Mouse (Mus musculus): ENCODE results near the gene Map7d1.

Gene Map7d1

GRCm38 (mm10) chr4:126256131-126256791 is at the start of gene Map7d1:
Gene Map7d1, minus strand, starts transcription at chr4:126256343.
- DNase-seq, result peak; percentile 92

- DNase-seq, result no peak
These were observed 49.3 kb upstream of the Map7d1 start for GRCm38 (mm10) chr4:126305428-126305827.

- DNase-seq, result no peak
These were observed 47.7 kb upstream of the Map7d1 start for GRCm38 (mm10) chr4:126303877-126304276.

DNA sequence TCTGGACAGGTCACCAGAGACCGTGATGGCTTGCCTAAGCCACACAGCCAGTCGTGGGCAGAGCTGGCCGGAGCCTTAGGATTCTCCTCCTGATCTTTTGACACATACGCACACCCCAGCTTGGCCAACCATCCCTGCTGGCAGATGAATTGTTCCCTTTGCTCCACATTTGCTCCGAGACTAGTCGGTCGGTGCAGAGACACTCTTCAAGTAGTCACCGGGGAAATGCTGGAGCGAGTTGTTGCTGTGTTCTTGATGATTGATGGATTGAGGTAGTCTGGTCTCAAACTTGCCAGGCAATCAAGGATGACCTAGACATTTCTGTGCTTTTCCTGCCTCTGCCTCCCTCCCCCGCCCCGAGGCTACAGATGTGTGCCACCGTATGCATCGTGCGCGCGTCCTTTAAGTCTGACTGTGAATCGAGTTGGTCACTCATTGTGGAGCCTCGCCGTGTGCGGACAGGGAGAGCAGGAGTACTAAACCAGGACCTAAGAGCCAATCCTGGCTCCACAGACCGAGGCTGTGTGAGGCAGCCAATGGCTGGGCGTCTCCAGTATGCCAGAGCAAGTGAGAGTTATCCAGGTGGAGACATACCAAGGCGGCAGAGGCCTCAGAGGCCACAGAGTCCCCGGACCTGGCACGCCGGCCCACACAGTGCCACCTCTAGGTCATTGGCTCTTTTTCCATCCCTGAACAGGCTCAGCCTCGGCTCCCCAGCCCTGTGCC is 45.6 kb upstream of the Map7d1 start:
- DNase-seq, result no peak

DNA sequence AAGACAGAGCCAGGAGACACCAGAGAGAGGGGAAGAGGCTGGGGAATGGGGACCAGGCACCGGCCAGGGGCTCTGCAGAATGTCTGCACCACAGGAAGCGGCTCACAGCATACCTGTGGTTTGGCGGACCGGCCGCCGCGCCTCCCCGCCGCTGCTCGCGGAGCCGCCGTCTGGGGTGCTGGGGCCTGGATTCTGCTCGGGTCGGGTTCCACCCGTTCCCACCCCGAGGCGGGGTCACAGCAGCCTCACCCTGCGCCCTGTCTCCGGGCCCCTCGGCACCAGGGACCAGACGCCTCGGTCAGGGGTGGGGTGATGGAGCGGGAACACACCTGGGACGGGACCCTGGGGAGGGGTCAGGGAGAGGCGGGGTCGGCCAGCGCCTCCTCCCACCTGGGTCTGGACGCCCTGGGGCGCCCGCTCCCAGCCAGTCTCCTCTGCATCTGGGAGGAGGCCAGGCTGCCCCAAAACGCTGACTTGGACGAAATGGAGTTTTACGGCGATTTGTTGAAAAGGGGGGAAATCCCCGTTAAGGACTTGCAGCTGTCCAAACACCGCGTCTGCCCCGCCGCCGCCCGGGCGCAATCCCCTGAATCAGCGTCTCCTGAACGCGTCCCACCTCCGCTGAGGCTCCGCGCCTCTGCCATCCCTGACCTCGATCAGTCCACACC is 44.9 kb upstream of the Map7d1 start:
- peak; percentile 35 for DNase-seq

- DNase-seq, result peak; percentile 44
These were observed 40.5 kb upstream of the Map7d1 start for GRCm38 (mm10) chr4:126296617-126297101.

GRCm38 (mm10) chr4:126295937-126296336 is 39.8 kb upstream of the Map7d1 start:
- no peak for DNase-seq

- DNase-seq, result no peak
These were observed 39.0 kb upstream of the Map7d1 start for GRCm38 (mm10) chr4:126295152-126295551.

DNA sequence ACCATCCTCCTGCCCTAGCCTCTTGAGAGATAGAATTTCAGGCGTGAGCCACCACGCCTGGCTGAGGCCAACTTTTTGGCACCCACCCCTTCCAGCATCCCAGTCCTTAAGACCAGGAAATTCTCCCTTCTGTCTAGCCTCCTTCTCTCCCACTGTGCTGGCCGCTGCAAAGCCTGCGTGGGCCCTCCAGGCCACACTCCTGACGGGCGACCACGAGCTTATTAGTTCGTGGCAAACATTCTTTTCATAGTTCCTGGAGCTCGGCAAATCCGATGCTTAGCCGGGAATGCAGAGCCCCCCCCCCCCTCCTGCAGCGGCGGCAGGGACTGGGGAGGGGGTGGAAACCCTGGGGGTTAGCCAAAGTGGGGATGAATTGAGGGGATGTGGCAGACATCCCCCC is 35.1 kb upstream of the Map7d1 start:
- no peak for DNase-seq

DNA sequence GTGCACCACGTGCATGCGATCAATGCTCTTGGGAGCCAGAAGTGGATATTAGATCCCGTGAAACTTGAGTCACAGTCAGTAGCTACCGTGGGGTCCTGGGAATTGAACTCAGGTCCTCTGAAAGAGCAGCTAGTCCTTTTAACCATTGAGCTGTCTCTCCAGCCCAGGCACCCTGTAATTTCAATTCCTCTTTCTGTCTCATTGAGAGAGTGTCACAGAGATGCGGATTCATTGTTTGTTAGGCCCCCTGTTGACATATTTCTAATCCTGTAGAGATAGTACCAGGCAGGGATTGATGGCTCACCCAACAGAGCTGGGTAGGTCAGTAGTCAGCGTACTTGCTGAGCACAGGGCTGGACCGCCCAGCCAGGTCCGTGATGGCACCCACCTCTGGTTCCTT is 34.2 kb upstream of the Map7d1 start:
- no peak for DNase-seq

GRCm38 (mm10) chr4:126288085-126288666 is 32.0 kb upstream of the Map7d1 start:
- DNase-seq, result no peak

DNA sequence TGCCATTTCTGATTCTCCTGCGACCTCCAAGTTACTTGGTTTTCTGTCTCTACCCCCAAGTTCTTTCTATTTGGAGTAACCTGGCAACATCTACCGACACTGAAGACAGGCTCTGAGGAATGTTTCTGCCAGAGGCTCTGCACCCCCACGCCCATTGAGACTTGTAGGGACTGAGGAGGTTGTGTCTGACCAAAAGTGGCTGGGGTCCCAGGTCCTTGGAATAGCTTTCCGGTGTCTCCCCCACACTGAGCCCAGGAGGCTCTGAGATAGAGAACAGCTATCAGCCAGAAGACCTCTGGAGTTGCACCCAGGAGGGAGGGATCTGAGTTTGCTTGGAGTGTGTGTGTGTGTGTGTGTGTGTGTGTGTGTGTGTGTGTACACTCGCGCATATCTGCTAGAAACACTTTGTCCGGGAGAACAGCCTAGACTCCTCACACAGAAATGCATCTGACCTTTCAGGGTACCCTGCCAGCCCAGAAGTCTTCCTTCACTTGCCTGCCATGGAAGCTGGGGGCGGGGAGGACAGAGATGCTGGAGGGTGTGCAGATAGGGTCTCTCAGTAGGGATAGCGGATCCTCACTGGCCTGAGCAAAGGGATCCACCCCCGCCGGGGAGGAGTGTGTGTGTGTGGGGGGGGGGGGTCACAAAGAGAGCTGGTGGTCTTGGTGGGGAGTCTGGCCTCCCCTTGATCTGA is 31.3 kb upstream of the Map7d1 start:
- no peak for DNase-seq

GRCm38 (mm10) chr4:126286492-126286891 is 30.3 kb upstream of the Map7d1 start, which contains the start of gene Col8a2:
Gene Col8a2, plus strand, starts transcription at chr4:126286793.
- peak; percentile 28 for DNase-seq

- DNase-seq, result no peak
These were observed 27.4 kb upstream of the Map7d1 start for GRCm38 (mm10) chr4:126283582-126283981.

DNA sequence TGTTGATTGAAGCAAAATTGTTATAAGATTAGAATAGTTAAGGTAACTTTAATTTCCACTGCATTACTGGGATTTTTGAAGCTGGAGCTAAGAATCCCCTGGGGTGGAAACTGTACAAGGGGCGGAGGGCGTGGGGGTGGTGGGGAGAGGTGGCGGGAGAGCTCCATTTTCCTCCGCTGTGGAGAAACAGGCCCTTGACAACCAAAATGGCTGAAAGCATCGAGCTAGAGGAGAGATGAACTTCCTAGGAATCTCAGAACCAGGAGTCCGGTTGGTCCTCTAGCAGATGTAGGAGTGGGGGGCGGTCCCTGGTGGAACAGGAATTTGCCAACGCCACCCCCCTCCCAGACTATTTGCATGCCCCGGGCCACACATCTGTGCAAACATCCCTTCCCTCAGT is 25.6 kb upstream of the Map7d1 start:
- DNase-seq, result no peak

GRCm38 (mm10) chr4:126278961-126279360 is 22.8 kb upstream of the Map7d1 start:
- no peak for DNase-seq

GRCm38 (mm10) chr4:126278565-126278915 is 22.4 kb upstream of the Map7d1 start:
- DNase-seq, result no peak

DNA sequence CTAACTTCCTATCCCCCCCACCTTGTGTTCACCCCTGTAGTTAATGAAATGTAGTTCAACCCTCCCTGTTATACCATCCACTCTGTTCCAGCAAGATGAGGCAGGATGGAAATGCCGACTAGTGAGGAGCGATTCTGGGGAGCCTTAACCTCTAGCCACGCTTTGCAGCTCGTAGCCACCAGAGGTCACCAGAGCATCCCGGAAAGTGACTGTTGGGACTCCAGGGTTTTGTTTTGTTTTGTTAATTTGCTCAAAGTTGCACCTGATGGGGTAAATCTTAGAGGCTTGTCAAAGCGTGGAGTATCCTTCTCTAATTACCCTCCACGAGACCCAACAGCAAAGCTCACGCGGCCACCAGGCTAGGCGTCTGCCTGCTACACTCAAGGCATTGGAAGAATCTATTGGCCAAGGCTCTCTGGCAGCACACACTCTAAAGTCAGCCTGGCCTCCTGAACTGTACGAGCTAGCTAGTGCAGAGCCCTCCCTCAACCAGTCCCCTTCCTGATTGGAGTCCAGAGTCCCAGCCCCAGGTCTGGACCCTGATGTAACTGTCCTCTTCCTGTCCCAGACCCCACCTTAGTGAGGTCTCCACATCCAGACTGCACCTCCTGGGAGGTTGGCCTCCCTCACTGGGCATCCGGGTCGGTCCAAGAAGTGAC is 21.9 kb upstream of the Map7d1 start:
- DNase-seq, result peak; percentile 69

- DNase-seq, result no peak
These were observed 19.6 kb upstream of the Map7d1 start for GRCm38 (mm10) chr4:126275681-126276131.

GRCm38 (mm10) chr4:126275081-126275480 is 18.9 kb upstream of the Map7d1 start:
- no peak for DNase-seq

- DNase-seq, result no peak
These were observed 17.6 kb upstream of the Map7d1 start for GRCm38 (mm10) chr4:126273753-126274152.

DNA sequence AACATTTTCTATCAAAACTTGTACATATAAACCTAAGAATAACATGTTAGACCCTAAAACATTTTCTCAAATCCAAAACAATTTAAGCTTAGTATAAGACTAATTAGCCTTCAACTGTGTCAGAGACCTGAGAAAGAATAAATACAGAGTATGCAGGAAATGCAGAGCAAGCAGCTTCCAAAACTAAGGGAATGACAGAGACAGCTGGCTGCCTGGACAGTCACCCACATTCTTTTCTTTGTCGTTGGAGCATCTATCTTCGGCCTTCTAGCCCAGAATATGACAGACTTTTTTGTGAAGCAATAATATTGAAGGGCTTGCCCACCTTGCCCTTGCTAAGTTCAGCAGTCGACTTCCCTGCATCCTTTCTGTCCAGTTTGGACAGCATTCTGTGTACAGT is 13.1 kb upstream of the Map7d1 start:
- DNase-seq, result no peak

All from thymus, postnatal 4 days (tissue).